Mouse (Mus musculus) natural killer cell, adult 2 months (primary cell): Measurements from ENCODE around the gene Pagr1a.
A peak's percentile ranks its signal among the peaks of the same experiment; 100 is the strongest.

Experiments used
- DNase-seq, 2 experiments: peaks; one replicate each; pipeline ENCODE4 v3.0.0; 2022; ENCODE audit warnings: low spot score in 2 of 2

Pagr1a gene

GRCm38 (mm10) chr7:127020901-127021562 is 3.9 kb upstream of the Pagr1a start, which contains the start of the genes Gm42742 and Prrt2:
Gm42742 (minus strand) TSS chr7:127021097.
Prrt2 (minus strand) TSS chr7:127021211.
- DNase-seq: peak in 1 of 2 experiments; percentile 29

- DNase-seq: no peak
Observed at GRCm38 (mm10) chr7:127020491-127020890, 3.3 kb upstream of the Pagr1a start.

GRCm38 (mm10) chr7:127020031-127020430 is 2.9 kb upstream of the Pagr1a start:
- no peak for DNase-seq

- no peak for DNase-seq
Observed at GRCm38 (mm10) chr7:127019306-127019960, 2.3 kb upstream of the Pagr1a start.

- no peak for DNase-seq
Observed at GRCm38 (mm10) chr7:127018416-127019305, 1.5 kb upstream of the Pagr1a start.

GRCm38 (mm10) chr7:127017950-127018345 is 796 bp upstream of the Pagr1a start:
- no peak for DNase-seq

GRCm38 (mm10) chr7:127016486-127016938 is 640 bp downstream of the Pagr1a start:
- no peak for DNase-seq

- no peak for DNase-seq
Observed at GRCm38 (mm10) chr7:127016481-127016485, 869 bp downstream of the Pagr1a start, which contains the start of gene Pagr1b. Pagr1b (minus strand) TSS chr7:127016484.

GRCm38 (mm10) chr7:127016081-127016480 is 1.1 kb downstream of the Pagr1a start:
- DNase-seq: peak in 1 of 2 experiments; percentile 44

GRCm38 (mm10) chr7:127014993-127015392 is 2.2 kb downstream of the Pagr1a start:
- no peak for DNase-seq

- DNase-seq: peak; percentile 70 to 72
Observed at GRCm38 (mm10) chr7:127014320-127014719, 2.8 kb downstream of the Pagr1a start, which contains the start of gene Mvp. Mvp (minus strand) TSS chr7:127014621.

GRCm38 (mm10) chr7:127013385-127013784 is 3.8 kb downstream of the Pagr1a start:
- DNase-seq: no peak

- DNase-seq: no peak
Observed at GRCm38 (mm10) chr7:127012845-127013244, 4.3 kb downstream of the Pagr1a start.

GRCm38 (mm10) chr7:127012374-127012773 is 4.8 kb downstream of the Pagr1a start:
- DNase-seq: no peak

GRCm38 (mm10) chr7:127011717-127012116 is 5.4 kb downstream of the Pagr1a start:
- no peak for DNase-seq

GRCm38 (mm10) chr7:127011051-127011450 is 6.1 kb downstream of the Pagr1a start:
- no peak for DNase-seq

GRCm38 (mm10) chr7:127009307-127010085 is 7.7 kb downstream of the Pagr1a start:
- no peak for DNase-seq

- DNase-seq: peak in 1 of 2 experiments; percentile 32
Observed at GRCm38 (mm10) chr7:127008239-127009019, 8.7 kb downstream of the Pagr1a start.

GRCm38 (mm10) chr7:127007313-127008024 is 9.7 kb downstream of the Pagr1a start:
- DNase-seq: no peak

GRCm38 (mm10) chr7:127004122-127004875 is 12.9 kb downstream of the Pagr1a start:
- no peak for DNase-seq
